Mouse (Mus musculus) mouse embryonic stem cell (cell line): ENCODE data around the gene Cux1.

Source experiments
- in situ Hi-C, 2 experiments: fragments of 300-500 bp; cut with MboI; formaldehyde crosslinking; loops; 1 replicate in 1 of 2; 3 replicates in 1 of 2; pipeline ENCODE4 v1.14.3; 2019 to 2020; ENCODE audit warnings: low sequenced_read_pairs in 2 of 2, low pct_unique_long_range_greater_than_20kb in 1 of 2, mixed read lengths in 1 of 2; ENCODE audit not compliant: unreplicated experiment in 1 of 2

Cux1 gene

GRCm38 (mm10) chr5:136464128-136464527 is 103.2 kb downstream of the Cux1 start:
- in situ Hi-C loops: no loop called here

GRCm38 (mm10) chr5:136462613-136463012 is 104.7 kb downstream of the Cux1 start:
- in situ Hi-C loops: no loop called here

- in situ Hi-C loops: no loop called here
Measured at GRCm38 (mm10) chr5:136459901-136460300, 107.4 kb downstream of the Cux1 start.

- in situ Hi-C loops: no loop called here
Measured at GRCm38 (mm10) chr5:136458893-136459499, 108.3 kb downstream of the Cux1 start.

GRCm38 (mm10) chr5:136458102-136458863 is 109.0 kb downstream of the Cux1 start:
- in situ Hi-C loops: no loop called here

- in situ Hi-C loops: no loop called here
Measured at GRCm38 (mm10) chr5:136456395-136456794, 110.9 kb downstream of the Cux1 start.

- in situ Hi-C loops: no loop called here
Measured at GRCm38 (mm10) chr5:136452681-136453080, 114.6 kb downstream of the Cux1 start.

- in situ Hi-C loops: no loop called here
Measured at GRCm38 (mm10) chr5:136449801-136450200, 117.5 kb downstream of the Cux1 start.

- in situ Hi-C loops: no loop called here
Measured at GRCm38 (mm10) chr5:136445967-136446366, 121.3 kb downstream of the Cux1 start.

GRCm38 (mm10) chr5:136442238-136443187 is 124.8 kb downstream of the Cux1 start:
- in situ Hi-C loops: no loop called here

- in situ Hi-C loops: no loop called here
Measured at GRCm38 (mm10) chr5:136429647-136430046, 137.6 kb downstream of the Cux1 start.

- in situ Hi-C loops: no loop called here
Measured at GRCm38 (mm10) chr5:136428498-136429060, 138.7 kb downstream of the Cux1 start.

GRCm38 (mm10) chr5:136427772-136428497 is 139.4 kb downstream of the Cux1 start:
- in situ Hi-C loops: no loop called here

GRCm38 (mm10) chr5:136427121-136427771 is 140.0 kb downstream of the Cux1 start:
- in situ Hi-C loops: no loop called here

- in situ Hi-C loops: no loop called here
Measured at GRCm38 (mm10) chr5:136422948-136423347, 144.3 kb downstream of the Cux1 start.

GRCm38 (mm10) chr5:136421885-136422284 is 145.4 kb downstream of the Cux1 start:
- in situ Hi-C loops: no loop called here

GRCm38 (mm10) chr5:136421316-136421715 is 146.0 kb downstream of the Cux1 start:
- in situ Hi-C loops: no loop called here

- in situ Hi-C loops: no loop called here
Measured at GRCm38 (mm10) chr5:136420342-136420741, 146.9 kb downstream of the Cux1 start.
